In the genomic region with DNA sequence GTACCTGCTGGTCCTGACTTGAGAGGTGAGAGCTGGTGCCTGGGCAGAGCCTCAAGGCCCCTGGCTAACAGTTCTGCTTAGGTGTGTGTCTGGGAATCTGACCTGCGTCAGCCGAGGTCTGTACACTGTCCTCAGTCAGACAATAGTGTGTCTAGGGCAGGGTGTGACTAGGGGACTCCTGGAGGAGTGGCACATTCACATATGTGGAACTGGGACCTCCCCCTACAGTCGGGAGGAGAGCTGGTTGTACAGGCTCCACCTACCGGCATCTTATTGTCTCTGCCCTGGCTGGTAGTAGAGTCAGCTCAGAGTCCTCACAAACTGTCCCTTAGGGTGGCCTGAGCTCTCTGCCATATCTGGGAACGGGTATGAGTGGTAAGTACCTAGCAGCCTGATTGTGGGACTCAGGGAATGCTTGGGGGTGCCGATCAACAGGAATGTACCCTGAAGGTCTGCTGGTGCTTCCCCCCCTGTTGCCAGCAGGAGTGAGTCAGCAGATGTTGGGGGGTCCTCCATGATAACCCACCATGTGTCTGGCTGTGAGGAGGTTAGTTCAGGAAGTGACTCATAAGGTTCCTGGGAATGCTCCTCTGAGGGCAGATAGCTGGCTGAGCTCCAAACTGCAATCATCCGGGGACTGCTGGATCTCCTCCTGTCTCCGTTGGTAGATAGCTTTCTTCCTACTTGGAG, we compare ENCODE assay signal across 8 mouse cellular contexts. TPM values are rescaled to one million over a fixed set of nuclear protein-coding genes. Genes with fewer than 3 reads are reported as not detected.
DNase-seq lines count a peak whose midpoint lies in the region; ATAC-seq and TF ChIP-seq lines count a peak whose summit lies in the region.

No protein-coding gene starts in this region.

- H3K36me3 ChIP-seq in liver, postnatal 0 days (replicated peaks; ENCODE audit: insufficient read depth, low read length), result peaks cover 23% of the 10 kb centered on the region
- H3K36me3 ChIP-seq in neural tube, embryonic 11.5 days (ENCODE audit: control insufficient read depth, insufficient read depth, low read length), result peaks cover 20% of the 10 kb centered on the region

- H3K9ac ChIP-seq in liver, postnatal 0 days (replicated peaks), result peak overlapping the region; percentile 84
- H3K9ac ChIP-seq in neural tube, embryonic 11.5 days (ENCODE audit: low read length), result peak overlapping the region; percentile 86

- H3K4me3 ChIP-seq in liver, postnatal 0 days (ENCODE audit: low read depth, low read length), result peak overlapping the region; percentile 76
- H3K4me3 ChIP-seq in neural tube, embryonic 11.5 days (ENCODE audit: low read depth, low read length), result peak overlapping the region; percentile 72

- H3K27ac ChIP-seq in liver, postnatal 0 days (ENCODE audit: low read depth), result peak overlapping the region; percentile 86
- H3K27ac ChIP-seq in neural tube, embryonic 11.5 days (ENCODE audit: low read depth, low read length), result peak overlapping the region; percentile 83

- H3K4me2 ChIP-seq in liver, postnatal 0 days (ENCODE audit: low read depth, low read length), result peak overlapping the region; percentile 89
- peak overlapping the region; percentile 68 for H3K4me2 ChIP-seq in neural tube, embryonic 11.5 days (ENCODE audit: low read depth)

- DNase-seq in CD4-positive, CD25-positive, alpha-beta regulatory T cell, adult 2 months (ENCODE audit: low read depth, low spot score), result peak; percentile 72
- peak; percentile 89 for DNase-seq in Muller cell, postnatal 12 days (ENCODE audit: inconsistent ontology term)
- DNase-seq in heart, adult 18-20 months, result peak; percentile 81 to 90
- DNase-seq in kidney, adult 11 months, result peak; percentile 77
- peak; percentile 61 for DNase-seq in liver, postnatal 0 days
- DNase-seq in neural tube, embryonic 11.5 days (ENCODE audit: low spot score), result peak; percentile 74
- no peak for DNase-seq in right cerebral cortex, postnatal 4 days

- WGBS in liver, postnatal 0 days (ENCODE audit: insufficient replicate concordance), result 13% methylated on average over 8 of the region's 8 CpGs
- 22% methylated on average over 8 of the region's 8 CpGs for WGBS in neural tube, embryonic 11.5 days

- peaks cover 19% of the 10 kb centered on the region for H3K27me3 ChIP-seq in liver, postnatal 0 days (ENCODE audit: insufficient read depth, low read length)
- peaks cover 30% of the 10 kb centered on the region for H3K27me3 ChIP-seq in neural tube, embryonic 11.5 days (ENCODE audit: control insufficient read depth, insufficient read depth, low read length)

- peak; percentile 58 for TF ChIP-seq CTCF in liver, postnatal 0 days (IDR thresholded peaks at IDR 0.05; ENCODE audit: low read depth)

- peak; percentile 66 for ATAC-seq in common myeloid progenitor, adult 5-6 weeks (replicated peaks; ENCODE audit: low read depth, poor library complexity, severe bottlenecking)
- peak; percentile 56 for ATAC-seq in liver, postnatal 0 days
- peak; percentile 67 for ATAC-seq in neural tube, embryonic 11.5 days (ENCODE audit: insufficient read depth, low FRiP score, low TSS enrichment)

- 0 out of 2 replicates have a peak, but pooled peaks have one; percentile 40 for TF ChIP-seq EP300 in liver, postnatal 0 days (IDR thresholded peaks at IDR 0.05; ENCODE audit: low read depth)

- peaks cover 42% of the 10 kb centered on the region for H3K4me1 ChIP-seq in liver, postnatal 0 days (ENCODE audit: insufficient read depth)
- H3K4me1 ChIP-seq in neural tube, embryonic 11.5 days (ENCODE audit: control insufficient read depth, insufficient read depth, low read length), result peaks cover 21% of the 10 kb centered on the region

- no peaks in the 10 kb centered on the region for H3K9me3 ChIP-seq in liver, postnatal 0 days (ENCODE audit: low read length)
- H3K9me3 ChIP-seq in neural tube, embryonic 11.5 days (ENCODE audit: control insufficient read depth, low read length), result no peaks in the 10 kb centered on the region

RNA-seq across cellular contexts. Expression of gene Cd151, which starts 1.5 kb away (rescaled TPM):
- total RNA-seq in common myeloid progenitor, adult 5-6 weeks (2017), result 31.4 and 32.9 TPM in 2 replicates
- total RNA-seq in heart, adult 18-20 months (2021), result 100 to 1,000 TPM; 320 to 330 TPM
- 5.1 and 6.6 TPM in 2 replicates for polyA plus RNA-seq in liver, postnatal 0 days (2015; fragmentation: Nextera tagmentation; extraction: Ambion mirVana)
- 44.3 and 52.2 TPM in 2 replicates for polyA plus RNA-seq in neural tube, embryonic 11.5 days (2014; fragmentation: Nextera tagmentation; extraction: Ambion mirVana)

RNA-seq across cellular contexts. Expression of gene Polr2l, which starts 6.3 kb away (rescaled TPM):
- total RNA-seq in common myeloid progenitor, adult 5-6 weeks (2017), result 44.5 and 47.0 TPM in 2 replicates
- 10 to 100 TPM; 82.3 to 97.7 TPM for total RNA-seq in heart, adult 18-20 months (2021)
- polyA plus RNA-seq in liver, postnatal 0 days (2015; fragmentation: Nextera tagmentation; extraction: Ambion mirVana), result 41.8 and 45.1 TPM in 2 replicates
- polyA plus RNA-seq in neural tube, embryonic 11.5 days (2014; fragmentation: Nextera tagmentation; extraction: Ambion mirVana), result 76.9 and 79.2 TPM in 2 replicates

RNA-seq across cellular contexts. Expression of gene Tspan4, which starts 6.4 kb away (rescaled TPM):
- total RNA-seq in common myeloid progenitor, adult 5-6 weeks (2017), result 50.3 and 53.3 TPM in 2 replicates
- 10 to 100 TPM; 18.9 to 22.9 TPM for total RNA-seq in heart, adult 18-20 months (2021)
- 72.2 and 77.0 TPM in 2 replicates for polyA plus RNA-seq in liver, postnatal 0 days (2015; fragmentation: Nextera tagmentation; extraction: Ambion mirVana)
- 32.4 and 35.8 TPM in 2 replicates for polyA plus RNA-seq in neural tube, embryonic 11.5 days (2014; fragmentation: Nextera tagmentation; extraction: Ambion mirVana)

RNA-seq across cellular contexts. Expression of gene Cracr2b, which starts 7.8 kb away (rescaled TPM):
- 0.39 TPM in 1 of 2 replicates, not detected in the other for total RNA-seq in common myeloid progenitor, adult 5-6 weeks (2017)
- total RNA-seq in heart, adult 18-20 months (2021), result 10 to 100 TPM; 22.5 to 23.3 TPM
- 6.3 and 7.3 TPM in 2 replicates for polyA plus RNA-seq in liver, postnatal 0 days (2015; fragmentation: Nextera tagmentation; extraction: Ambion mirVana)
- polyA plus RNA-seq in neural tube, embryonic 11.5 days (2014; fragmentation: Nextera tagmentation; extraction: Ambion mirVana), result 2.8 and 6.4 TPM in 2 replicates

RNA-seq across cellular contexts. Expression of gene Pnpla2, which starts 13.7 kb away (rescaled TPM):
- total RNA-seq in common myeloid progenitor, adult 5-6 weeks (2017), result 13.9 and 14.4 TPM in 2 replicates
- 100 to 1,000 TPM; 387 to 566 TPM for total RNA-seq in heart, adult 18-20 months (2021)
- 47.1 and 51.3 TPM in 2 replicates for polyA plus RNA-seq in liver, postnatal 0 days (2015; fragmentation: Nextera tagmentation; extraction: Ambion mirVana)
- polyA plus RNA-seq in neural tube, embryonic 11.5 days (2014; fragmentation: Nextera tagmentation; extraction: Ambion mirVana), result 14.8 and 17.6 TPM in 2 replicates
